Mouse (Mus musculus) neural tube, embryonic 13.5 days (tissue): ENCODE results near the gene Carm1. TPM values are rescaled to one million over a fixed set of nuclear protein-coding genes. Genes with fewer than 3 reads are reported as not detected.
A peak's percentile ranks its signal among the peaks of the same experiment; 100 is the strongest.

Source experiments
- ATAC-seq: fragments of 200-750 bp; cut with Nextera tagmentation; 2 replicates; pipeline ENCODE4 v1.8.0; 2017; ENCODE audit warnings: low read depth, mild to moderate bottlenecking, moderate TSS enrichment, moderate library complexity
- H3K27ac ChIP-seq: fragments of 300-500 bp; sonication (generic); replicated peaks from 2 replicates; pipeline ENCODE4 v1.5.1; 2015; ENCODE audit warnings: moderate library complexity, mild to moderate bottlenecking, inconsistent platforms
- H3K27me3 ChIP-seq: fragments of 300-500 bp; sonication (generic); 2 replicates; pipeline ENCODE4 v1.6.1; 2015; ENCODE audit warnings: mild to moderate bottlenecking, inconsistent platforms
- H3K36me3 ChIP-seq: fragments of 300-500 bp; sonication (generic); 2 replicates; pipeline ENCODE4 v1.6.1; 2015; ENCODE audit warnings: mild to moderate bottlenecking, inconsistent platforms
- H3K4me1 ChIP-seq: fragments of 300-500 bp; sonication (generic); replicated peaks from 2 replicates; pipeline ENCODE4 v1.6.1; 2015; ENCODE audit warnings: inconsistent platforms
- H3K4me2 ChIP-seq: fragments of 300-500 bp; sonication (generic); 2 replicates; pipeline ENCODE4 v1.6.1; 2015; ENCODE audit warnings: inconsistent platforms, mild to moderate bottlenecking, moderate library complexity
- H3K4me3 ChIP-seq: fragments of 300-500 bp; sonication (generic); 2 replicates; pipeline ENCODE4 v1.5.1; 2015; ENCODE audit warnings: mild to moderate bottlenecking, inconsistent platforms
- H3K9ac ChIP-seq: fragments of 300-500 bp; sonication (generic); 2 replicates; pipeline ENCODE4 v1.6.1; 2015; ENCODE audit warnings: moderate library complexity, mild to moderate bottlenecking, inconsistent platforms
- H3K9me3 ChIP-seq: fragments of 300-500 bp; sonication (generic); 2 replicates; pipeline ENCODE4 v1.6.1; 2016; ENCODE audit warnings: inconsistent platforms
- WGBS: fragments of 180-500 bp; shearing (Covaris S2); methylation state at CpG from one replicate; pipeline ENCODE4 v1.1.7; 2015; 5-methylcytosine and 5-hydroxymethylcytosine counted together
- microRNA counts: library from miRNA; unstranded; fragments of <30 nt; microRNA quantifications from one replicate; lab custom pipeline; 2016
- microRNA-seq: library from miRNA; unstranded; fragments of <30 nt; microRNA quantifications from one replicate; pipeline ENCODE4, GENCODE M21; 2016
- polyA plus RNA-seq: library from polyadenylated mRNA; unstranded; fragments of >200 nt; fragmentation: Nextera tagmentation; extraction: Ambion mirVana; gene quantifications from 2 replicates; pipeline ENCODE4 v1.2.1, GENCODE M21; 2015

Carm1 gene
- polyA plus RNA-seq, 1 experiment from 2014 or later, result 45.8 TPM

DNA sequence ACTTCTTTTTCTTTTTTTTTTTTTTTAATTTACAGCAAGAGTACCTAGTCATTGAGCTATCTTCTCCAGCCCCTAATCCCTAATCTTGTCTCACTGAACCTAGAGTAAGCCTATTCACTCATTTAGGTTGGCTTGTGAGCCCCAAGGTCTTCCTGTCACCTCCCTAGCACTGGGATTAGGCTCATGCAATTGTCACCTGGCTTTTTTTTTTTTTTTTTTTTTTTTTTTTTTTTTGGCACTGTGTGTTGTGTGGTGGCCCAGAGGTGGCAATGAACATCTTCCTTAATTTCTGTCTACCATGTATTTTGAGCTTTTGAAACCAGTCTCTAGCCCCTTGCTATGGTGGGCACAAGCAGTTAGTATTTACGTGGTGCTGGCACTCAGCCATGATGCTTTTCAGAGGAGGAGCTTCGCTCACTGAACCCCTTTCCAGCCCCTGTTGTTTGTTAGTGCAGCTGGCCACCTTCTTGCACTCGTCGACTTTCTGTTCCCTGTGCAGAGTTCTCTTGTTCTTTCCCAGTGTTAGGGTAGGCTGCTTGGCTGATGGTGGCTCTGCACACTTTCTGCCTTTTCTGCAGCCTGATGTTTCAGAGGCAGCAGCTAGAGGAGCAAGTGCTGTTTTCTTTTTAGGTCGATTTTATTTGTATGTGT is 80.6 kb downstream of the Carm1 start:
- no peaks in the 10 kb centered on the region for H3K27me3 ChIP-seq
- WGBS, result 67% methylated on average over 5 of the region's 5 CpGs
- ATAC-seq, result no peak

DNA sequence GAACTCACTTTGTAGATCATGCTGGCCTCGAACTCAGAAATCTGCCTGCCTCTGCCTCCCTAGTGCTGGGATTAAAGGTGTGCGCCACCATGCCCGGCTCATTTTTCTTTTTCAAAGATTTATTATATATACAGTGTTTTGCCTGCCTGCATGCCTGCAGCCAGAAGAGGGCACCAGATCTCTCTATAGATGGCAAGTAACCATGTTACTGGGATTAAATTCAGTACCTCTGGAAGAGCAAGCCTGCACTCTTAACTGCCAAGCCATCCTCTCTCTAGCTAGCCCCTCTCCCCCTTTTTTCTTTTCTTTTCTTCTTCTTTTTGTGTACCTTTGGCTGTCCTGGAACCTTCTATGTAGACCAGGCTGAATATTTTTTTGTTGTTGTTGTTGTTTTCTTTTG is 84.0 kb downstream of the Carm1 start:
- no peaks in the 10 kb centered on the region for H3K27me3 ChIP-seq
- H3K27ac ChIP-seq, result no peak overlapping the region
- 73% methylated on average over 3 of the region's 3 CpGs for WGBS
- H3K9ac ChIP-seq, result no peak overlapping the region
- no peak overlapping the region for H3K4me2 ChIP-seq
- H3K9me3 ChIP-seq, result no peaks in the 10 kb centered on the region
- H3K36me3 ChIP-seq, result peaks cover 32% of the 10 kb centered on the region
- peaks cover 37% of the 10 kb centered on the region for H3K4me1 ChIP-seq
- no peak overlapping the region for H3K4me3 ChIP-seq
- no peak for ATAC-seq

More for the DNA sequence above, 80.6 kb downstream of the Carm1 start:
- Histone ChIP-seq H3K9me3 (no peaks in the 10 kb centered on the region), H3K27ac (peak overlapping the region; percentile 64; the same call in 1 of the 2 replicates), H3K36me3 (0 out of 2 replicates have a peak, but pooled peaks cover 4% of the 10 kb centered on the region), H3K4me3 (no peak overlapping the region), H3K4me1 (peaks cover 32% of the 10 kb centered on the region), H3K4me2 (no peak overlapping the region), H3K9ac (no peak overlapping the region)

DNA sequence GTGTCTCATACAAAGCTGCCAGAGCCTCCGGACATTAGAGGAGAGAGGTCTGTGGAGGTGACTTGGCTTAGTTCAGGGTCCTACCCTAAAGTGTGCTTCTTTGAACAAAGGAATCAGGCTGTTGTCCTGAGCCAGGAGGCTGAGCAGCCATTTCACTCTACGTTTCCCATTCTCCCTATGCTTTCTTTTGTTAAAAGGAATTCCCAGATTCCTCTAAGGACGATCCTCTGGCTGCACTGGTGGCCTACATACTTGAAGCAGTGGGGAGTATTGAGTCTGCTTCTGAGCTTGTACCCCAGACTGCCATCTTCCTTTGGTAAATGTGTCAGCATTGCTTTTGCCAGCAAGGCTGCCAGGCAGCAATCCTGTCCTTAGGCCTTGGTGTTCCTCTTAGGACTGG is 86.4 kb downstream of the Carm1 start:
- Histone ChIP-seq H3K9ac (no peak overlapping the region), H3K27me3 (no peaks in the 10 kb centered on the region), H3K4me2 (no peak overlapping the region), H3K4me3 (no peak overlapping the region), H3K9me3 (no peaks in the 10 kb centered on the region), H3K4me1 (peaks cover 26% of the 10 kb centered on the region), H3K27ac (no peak overlapping the region), H3K36me3 (peaks cover 56% of the 10 kb centered on the region)
- ATAC-seq, result no peak
- WGBS, result 76% methylated on average over 3 of the region's 3 CpGs

DNA sequence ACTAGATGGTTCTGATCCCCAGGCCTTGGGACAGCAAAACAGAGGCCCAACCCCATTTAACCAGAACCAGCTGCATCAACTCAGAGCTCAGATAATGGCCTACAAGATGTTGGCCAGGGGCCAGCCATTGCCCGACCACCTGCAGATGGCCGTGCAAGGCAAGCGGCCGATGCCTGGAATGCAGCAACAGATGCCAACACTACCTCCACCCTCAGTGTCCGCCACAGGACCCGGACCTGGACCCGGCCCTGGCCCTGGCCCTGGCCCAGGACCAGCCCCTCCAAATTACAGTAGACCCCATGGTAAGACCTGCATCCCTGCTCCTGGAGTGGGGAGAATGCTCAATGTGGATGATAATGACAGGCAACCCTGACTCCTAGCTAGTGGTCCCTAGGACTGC is 88.9 kb downstream of the Carm1 start:
- Histone ChIP-seq H3K9me3 (no peaks in the 10 kb centered on the region), H3K4me3 (no peak overlapping the region), H3K4me1 (peaks cover 25% of the 10 kb centered on the region), H3K27me3 (no peaks in the 10 kb centered on the region), H3K36me3 (peaks cover 81% of the 10 kb centered on the region), H3K9ac (no peak overlapping the region), H3K27ac (no peak overlapping the region), H3K4me2 (no peak overlapping the region)
- ATAC-seq, result peak; percentile 42
- 59% methylated on average over 7 of the region's 7 CpGs for WGBS

- ATAC-seq, result no peak
- WGBS, result 94% methylated on average over 11 of the region's 11 CpGs
These were observed 92.3 kb downstream of the Carm1 start for GRCm38 (mm10) chr9:21639031-21639430.

More at GRCm38 (mm10) chr9:21639031-21639430, 92.3 kb downstream of the Carm1 start:
- Histone ChIP-seq H3K4me1 (peaks cover 17% of the 10 kb centered on the region), H3K36me3 (peaks cover 100% of the 10 kb centered on the region), H3K27ac (no peak overlapping the region), H3K9ac (no peak overlapping the region), H3K9me3 (no peaks in the 10 kb centered on the region), H3K4me3 (no peak overlapping the region), H3K27me3 (no peaks in the 10 kb centered on the region), H3K4me2 (no peak overlapping the region)

MicroRNAs encoded within 50 kb of the gene (microRNA counts, 519-probe panel; counts per million panel counts)
- not detected for microRNA mmu-miR-1946b (lab: Ali Mortazavi, UCI)

Small RNA genes within 50 kb of the gene (microRNA-seq; reads per million reads assigned to microRNA genes)
- gene Mir1946b, result not detected

Other genes starting within 250 kb of the Carm1 start
- gene Ap1m2, start 234.6 kb upstream of the Carm1 start, polyA plus RNA-seq, result 0.89 and 1.1 TPM in 2 replicates
- gene Slc44a2, start 226.2 kb upstream of the Carm1 start, polyA plus RNA-seq, result 70.1 and 73.1 TPM in 2 replicates
- gene Ilf3, start 179.0 kb upstream of the Carm1 start, polyA plus RNA-seq, result 226 and 229 TPM in 2 replicates
- gene Qtrt1, start 135.1 kb upstream of the Carm1 start, polyA plus RNA-seq, result 49.1 and 50.4 TPM in 2 replicates
- gene Dnm2, start 122.0 kb upstream of the Carm1 start, polyA plus RNA-seq, result 65.0 and 69.7 TPM in 2 replicates
- gene Tmed1, start 36.6 kb upstream of the Carm1 start, polyA plus RNA-seq, result 52.8 and 53.9 TPM in 2 replicates
- 2.9 and 4.2 TPM in 2 replicates for gene AB124611, start 20.7 kb upstream of the Carm1 start, polyA plus RNA-seq
- 54.6 and 58.4 TPM in 2 replicates for gene Timm29, start 45.8 kb downstream of the Carm1 start, polyA plus RNA-seq
- gene Yipf2, start 45.9 kb downstream of the Carm1 start, polyA plus RNA-seq, result 22.7 and 23.5 TPM in 2 replicates
- 149 and 160 TPM in 2 replicates for gene Smarca4, start 69.3 kb downstream of the Carm1 start, polyA plus RNA-seq
- 13.8 and 16.1 TPM in 2 replicates for gene Ldlr, start 176.6 kb downstream of the Carm1 start, polyA plus RNA-seq
- gene Spc24, start 213.4 kb downstream of the Carm1 start, polyA plus RNA-seq, result 17.5 and 21.0 TPM in 2 replicates